Comparison of ENCODE assay signal across 17 mouse cellular contexts in genomic region chr12:70873544-70873943, GRCm38 (mm10). TPM values are rescaled to one million over a fixed set of nuclear protein-coding genes. Genes with fewer than 3 reads are reported as not detected.
DNase-seq lines count a peak whose midpoint lies in the region; ATAC-seq lines count a peak whose summit lies in the region.
"Had no signal": no experiment of that assay in that cellular context is flagged by ENCODE, and none has a peak within 500 bp of the region (broad histone marks: within the 10 kb centered on the region; RNA-seq: fewer than 3 reads in every experiment).

No protein-coding gene starts in this region.

- no peak overlapping the region for H3K9ac ChIP-seq in heart, embryonic 16.5 days (ENCODE audit: low read length)
- no peak overlapping the region for H3K9ac ChIP-seq in lung, embryonic 15.5 days
- H3K9ac ChIP-seq in stomach, embryonic 14.5 days (replicated peaks; ENCODE audit: low read depth, low read length): no peak overlapping the region
- H3K9ac ChIP-seq in midbrain, embryonic 16.5 days (ENCODE audit: low read depth, low read length): no peak overlapping the region
- H3K9ac ChIP-seq: limb, embryonic 13.5 days; midbrain, embryonic 13.5 days had no signal

- intact Hi-C loops in heart, postnatal 14 days (cut with DNase I): no loop called here

- H3K4me3 ChIP-seq in heart, embryonic 16.5 days (ENCODE audit: low read length): no peak overlapping the region
- no peak overlapping the region for H3K4me3 ChIP-seq in lung, embryonic 15.5 days
- no peak overlapping the region for H3K4me3 ChIP-seq in stomach, embryonic 14.5 days (ENCODE audit: low read depth, low read length)
- no peak overlapping the region for H3K4me3 ChIP-seq in midbrain, embryonic 16.5 days (ENCODE audit: low read depth, low read length)
- H3K4me3 ChIP-seq: limb, embryonic 13.5 days; midbrain, embryonic 13.5 days had no signal

- no peak overlapping the region for H3K4me2 ChIP-seq in heart, embryonic 16.5 days (ENCODE audit: low read depth, low read length)
- no peak overlapping the region for H3K4me2 ChIP-seq in lung, embryonic 15.5 days
- no peak overlapping the region for H3K4me2 ChIP-seq in stomach, embryonic 14.5 days (replicated peaks; ENCODE audit: low read depth, low read length)
- H3K4me2 ChIP-seq in midbrain, embryonic 16.5 days (ENCODE audit: low read length): no peak overlapping the region
- H3K4me2 ChIP-seq: limb, embryonic 13.5 days; midbrain, embryonic 13.5 days had no signal

- 52% methylated on average over 6 of the region's 6 CpGs for WGBS in heart, embryonic 16.5 days
- WGBS in lung, embryonic 15.5 days: 45% methylated on average over 6 of the region's 6 CpGs
- 50% methylated on average over 6 of the region's 6 CpGs for WGBS in stomach, embryonic 14.5 days
- WGBS in midbrain, embryonic 16.5 days: 80% methylated on average over 6 of the region's 6 CpGs

- no peak for ATAC-seq in heart, embryonic 16.5 days (replicated peaks; ENCODE audit: extremely low read depth, insufficient read depth, low FRiP score)
- ATAC-seq in lung, embryonic 15.5 days (ENCODE audit: borderline replicate concordance, extremely low read depth, low FRiP score, low TSS enrichment): no peak
- ATAC-seq in stomach, embryonic 14.5 days (ENCODE audit: insufficient number of reproducible peaks, insufficient read depth, low FRiP score, low read depth): no peak
- no peak for ATAC-seq in midbrain, embryonic 16.5 days
- ATAC-seq: midbrain, embryonic 13.5 days had no signal

- H3K4me1 ChIP-seq in heart, embryonic 16.5 days (ENCODE audit: control insufficient read depth, insufficient read depth, low read length): peaks cover 17% of the 10 kb centered on the region
- peaks cover 19% of the 10 kb centered on the region for H3K4me1 ChIP-seq in lung, embryonic 15.5 days
- H3K4me1 ChIP-seq in stomach, embryonic 14.5 days (ENCODE audit: control insufficient read depth, insufficient read depth, low read length): peaks cover 11% of the 10 kb centered on the region; the same call in 1 of the 2 replicates
- peaks cover 2% of the 10 kb centered on the region for H3K4me1 ChIP-seq in midbrain, embryonic 16.5 days (ENCODE audit: control insufficient read depth, insufficient read depth, low read length)

- H3K27me3 ChIP-seq in heart, embryonic 16.5 days (ENCODE audit: control insufficient read depth, insufficient read depth, low read length): no peaks in the 10 kb centered on the region
- no peaks in the 10 kb centered on the region for H3K27me3 ChIP-seq in lung, embryonic 15.5 days
- H3K27me3 ChIP-seq in stomach, embryonic 14.5 days (ENCODE audit: control insufficient read depth, insufficient read depth, low read length): no peaks in the 10 kb centered on the region
- no peaks in the 10 kb centered on the region for H3K27me3 ChIP-seq in midbrain, embryonic 16.5 days (ENCODE audit: control insufficient read depth, insufficient read depth, low read depth, low read length)
- H3K27me3 ChIP-seq: limb, embryonic 13.5 days; midbrain, embryonic 13.5 days had no signal

- peak overlapping the region; percentile 68 for H3K27ac ChIP-seq in heart, embryonic 16.5 days (ENCODE audit: low read length)
- peak overlapping the region; percentile 32; the same call in 1 of the 2 replicates for H3K27ac ChIP-seq in lung, embryonic 15.5 days
- peak overlapping the region; percentile 61; the same call in 1 of the 2 replicates for H3K27ac ChIP-seq in stomach, embryonic 14.5 days (ENCODE audit: low read length)
- H3K27ac ChIP-seq in midbrain, embryonic 16.5 days (ENCODE audit: low read length): no peak overlapping the region
- H3K27ac ChIP-seq: limb, embryonic 13.5 days; midbrain, embryonic 13.5 days had no signal

- peaks cover 11% of the 10 kb centered on the region for H3K36me3 ChIP-seq in heart, embryonic 16.5 days (ENCODE audit: control insufficient read depth, insufficient read depth)
- peaks cover 3% of the 10 kb centered on the region for H3K36me3 ChIP-seq in lung, embryonic 15.5 days
- H3K36me3 ChIP-seq in stomach, embryonic 14.5 days (ENCODE audit: control insufficient read depth, insufficient read depth, low read length): no peaks in the 10 kb centered on the region; the same call in 1 of the 2 replicates
- H3K36me3 ChIP-seq in midbrain, embryonic 16.5 days (ENCODE audit: control insufficient read depth, insufficient read depth, low read length): no peaks in the 10 kb centered on the region

- H3K9me3 ChIP-seq in heart, embryonic 16.5 days (replicated peaks; ENCODE audit: control insufficient read depth, low read length): no peaks in the 10 kb centered on the region
- no peaks in the 10 kb centered on the region for H3K9me3 ChIP-seq in lung, embryonic 15.5 days
- H3K9me3 ChIP-seq in stomach, embryonic 14.5 days (ENCODE audit: control insufficient read depth, low read depth, low read length): no peaks in the 10 kb centered on the region
- H3K9me3 ChIP-seq in midbrain, embryonic 16.5 days (replicated peaks; ENCODE audit: control insufficient read depth, low read length, poor library complexity, severe bottlenecking): no peaks in the 10 kb centered on the region
- H3K9me3 ChIP-seq: limb, embryonic 13.5 days; midbrain, embryonic 13.5 days had no signal

- DNase-seq in heart, postnatal 14 days: no peak
- DNase-seq in lung, postnatal 14 days: no peak
- peak; percentile 49 to 59 for DNase-seq in thymus, postnatal 36 days
- DNase-seq in gastrocnemius, postnatal 25 days: no peak
- DNase-seq: adrenal gland, postnatal 10 days; cerebellum, adult 8-10 months; embryo, embryonic 11 days; gastrocnemius, postnatal 36 days; heart, postnatal 10 days; kidney, postnatal 25 days; right cerebral cortex, postnatal 25 days had no signal

RNA-seq across cellular contexts. Expression of gene Frmd6, which starts 48.2 kb away (rescaled TPM):
- polyA plus RNA-seq in heart, embryonic 16.5 days (2015; fragmentation: Nextera tagmentation; extraction: Ambion mirVana): 25.7 and 27.7 TPM in 2 replicates
- 10 to 100 TPM; 38.3 to 41.1 TPM for total RNA-seq in heart, postnatal 14 days (2021)
- 33.5 and 34.9 TPM in 2 replicates for polyA plus RNA-seq in lung, embryonic 15.5 days (2015; fragmentation: Nextera tagmentation; extraction: Ambion mirVana)
- 32.5 and 36.2 TPM in 2 replicates for polyA plus RNA-seq in stomach, embryonic 14.5 days (2014; fragmentation: Nextera tagmentation; extraction: Ambion mirVana)
- 10 to 100 TPM; 13.6 to 16.1 TPM for total RNA-seq in gastrocnemius, postnatal 25 days (2021)
- polyA plus RNA-seq in midbrain, embryonic 16.5 days (2015; fragmentation: Nextera tagmentation; extraction: Ambion mirVana): 8.1 and 8.3 TPM in 2 replicates

Comparison
In these comparisons a context has a peak if more than half of its experiments do, and no peak if none do; other contexts are left out.
1. DNase-seq: peak in thymus, postnatal 36 days (2 of 2); none in heart, postnatal 14 days (0 of 2), lung, postnatal 14 days (single experiment) and gastrocnemius, postnatal 25 days (single experiment).